Comparison of ENCODE assay signal across 8 mouse cellular contexts in the genomic region with DNA sequence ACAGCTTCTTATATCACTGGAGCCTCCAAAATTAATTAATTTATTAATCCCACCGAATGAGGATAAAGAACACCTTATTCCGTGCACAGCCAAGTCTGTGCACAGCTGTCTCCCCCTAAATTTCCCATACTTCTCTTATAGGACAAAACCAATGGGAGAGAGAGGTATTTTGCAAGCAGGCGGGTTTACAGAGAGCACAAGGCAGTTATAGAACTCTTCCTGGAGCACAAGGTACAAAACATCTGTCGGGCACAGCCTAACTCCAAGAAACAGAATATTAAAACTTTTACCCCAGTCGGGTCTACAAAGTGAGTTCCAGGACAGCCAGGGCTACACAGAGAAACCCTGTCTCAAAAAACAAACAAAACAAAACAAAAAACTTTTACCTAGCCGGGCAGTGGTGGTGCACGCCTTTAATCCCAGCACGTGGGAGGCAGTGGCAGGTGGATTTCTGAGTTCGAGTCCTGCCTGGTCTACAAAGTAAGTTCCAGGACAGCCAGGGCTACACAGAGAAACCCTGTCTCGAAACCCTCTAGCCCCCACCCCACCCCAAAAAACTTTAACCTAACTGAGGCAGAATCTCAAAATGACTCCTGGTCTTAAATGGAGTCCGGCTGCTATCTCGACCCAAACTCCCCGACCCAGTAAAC.
DNase-seq lines count a peak whose midpoint lies in the region; ATAC-seq and TF ChIP-seq lines count a peak whose summit lies in the region.

No protein-coding gene starts in this region.

- peak overlapping the region; percentile 60 for H3K4me3 ChIP-seq in kidney, postnatal 0 days (replicated peaks; ENCODE audit: low read depth, low read length)
- H3K4me3 ChIP-seq in brown adipose tissue, adult 24 weeks (ENCODE audit: insufficient read depth, low read depth, low read length), result peak overlapping the region; percentile 93
- H3K4me3 ChIP-seq in hindbrain, postnatal 0 days (ENCODE audit: low read length), result peak overlapping the region; percentile 49
- H3K4me3 ChIP-seq in midbrain, postnatal 0 days (ENCODE audit: low read depth, low read length), result peak overlapping the region; percentile 33

- H3K4me1 ChIP-seq in kidney, postnatal 0 days (replicated peaks; ENCODE audit: insufficient read depth, low read length), result no peaks in the 10 kb centered on the region
- no peaks in the 10 kb centered on the region for H3K4me1 ChIP-seq in brown adipose tissue, adult 24 weeks (ENCODE audit: control insufficient read depth, insufficient read depth, insufficient read length, low read length)
- no peaks in the 10 kb centered on the region for H3K4me1 ChIP-seq in hindbrain, postnatal 0 days (ENCODE audit: insufficient read depth, low read length)
- H3K4me1 ChIP-seq in midbrain, postnatal 0 days (ENCODE audit: insufficient read depth, low read length), result no peaks in the 10 kb centered on the region

- 0 out of 2 replicates have a peak overlapping the region, but pooled peaks have one; percentile 0 for H3K27ac ChIP-seq in kidney, postnatal 0 days
- H3K27ac ChIP-seq in brown adipose tissue, adult 24 weeks (replicated peaks; ENCODE audit: low read depth, low read length), result peak overlapping the region; percentile 66; the same call in 1 of the 2 replicates
- H3K27ac ChIP-seq in hindbrain, postnatal 0 days, result no peak overlapping the region
- H3K27ac ChIP-seq in midbrain, postnatal 0 days (ENCODE audit: low read depth, low read length), result no peak overlapping the region

- TF ChIP-seq CTCF in kidney, postnatal 0 days (IDR thresholded peaks at IDR 0.05; ENCODE audit: low read depth), result no peak
- no peak for TF ChIP-seq CTCF in hindbrain, postnatal 0 days (IDR thresholded peaks at IDR 0.05; ENCODE audit: low read depth)
- TF ChIP-seq CTCF in midbrain, postnatal 0 days (IDR thresholded peaks at IDR 0.05), result no peak

- no peaks in the 10 kb centered on the region for H3K27me3 ChIP-seq in kidney, postnatal 0 days (ENCODE audit: insufficient read depth, low read length)
- no peaks in the 10 kb centered on the region for H3K27me3 ChIP-seq in hindbrain, postnatal 0 days (ENCODE audit: insufficient read depth, low read length)
- no peaks in the 10 kb centered on the region for H3K27me3 ChIP-seq in midbrain, postnatal 0 days (ENCODE audit: insufficient read depth, low read length)

- peak; percentile 4 for ATAC-seq in kidney, postnatal 0 days (replicated peaks; ENCODE audit: low FRiP score, low read depth)
- ATAC-seq in hindbrain, postnatal 0 days, result no peak; the same call in 1 of the 2 replicates
- peak; percentile 23 for ATAC-seq in midbrain, postnatal 0 days (ENCODE audit: low FRiP score)

- no peaks in the 10 kb centered on the region for H3K9me3 ChIP-seq in kidney, postnatal 0 days (replicated peaks; ENCODE audit: low read length)
- no peaks in the 10 kb centered on the region for H3K9me3 ChIP-seq in hindbrain, postnatal 0 days (ENCODE audit: low read length)
- H3K9me3 ChIP-seq in midbrain, postnatal 0 days (ENCODE audit: low read length), result no peaks in the 10 kb centered on the region

- peak overlapping the region; percentile 54; the same call in 1 of the 2 replicates for H3K9ac ChIP-seq in kidney, postnatal 0 days (ENCODE audit: low read depth, low read length)
- peak overlapping the region; percentile 40 for H3K9ac ChIP-seq in hindbrain, postnatal 0 days (replicated peaks; ENCODE audit: low read length)
- no peak overlapping the region for H3K9ac ChIP-seq in midbrain, postnatal 0 days (replicated peaks; ENCODE audit: low read length, poor library complexity, severe bottlenecking)

- DNase-seq in kidney, postnatal 0 days (ENCODE audit: low spot score), result peak; percentile 16
- DNase-seq in kidney, adult 11 months, result no peak
- no peak for DNase-seq in hindbrain, postnatal 0 days (ENCODE audit: low spot score)
- no peak for DNase-seq in midbrain, postnatal 0 days (ENCODE audit: low spot score)
- DNase-seq in frontal cortex, postnatal 36 days (ENCODE audit: low spot score in 2 of 2), result no peak
- DNase-seq in ovary, postnatal 14 days (ENCODE audit: low spot score), result no peak
- no peak for DNase-seq in lung, postnatal 14 days

- WGBS in kidney, postnatal 0 days, result 3% methylated on average over 13 of the region's 13 CpGs
- WGBS in hindbrain, postnatal 0 days, result 7% methylated on average over 13 of the region's 13 CpGs
- 6% methylated on average over 13 of the region's 13 CpGs for WGBS in midbrain, postnatal 0 days

- H3K4me2 ChIP-seq in kidney, postnatal 0 days (ENCODE audit: low read length), result peak overlapping the region; percentile 65
- peak overlapping the region; percentile 69 for H3K4me2 ChIP-seq in hindbrain, postnatal 0 days (ENCODE audit: low read depth, low read length)
- H3K4me2 ChIP-seq in midbrain, postnatal 0 days (ENCODE audit: low read depth, low read length, poor library complexity, severe bottlenecking), result peak overlapping the region; percentile 47

- 0 out of 2 replicates have a peak, but pooled peaks cover 2% of the 10 kb centered on the region for H3K36me3 ChIP-seq in kidney, postnatal 0 days (ENCODE audit: insufficient read depth, low read length)
- H3K36me3 ChIP-seq in hindbrain, postnatal 0 days (ENCODE audit: insufficient read depth, low read length), result no peaks in the 10 kb centered on the region; the same call in 1 of the 2 replicates
- H3K36me3 ChIP-seq in midbrain, postnatal 0 days (ENCODE audit: insufficient read depth, low read length), result no peaks in the 10 kb centered on the region

Comparison
In these comparisons a context has a peak if more than half of its experiments do, and no peak if none do; other contexts are left out.
1. H3K27ac ChIP-seq: peak in kidney, postnatal 0 days (single experiment) and brown adipose tissue, adult 24 weeks (single experiment); none in hindbrain, postnatal 0 days (single experiment) and midbrain, postnatal 0 days (single experiment).
2. H3K4me3 ChIP-seq: peak in every context shown above with its lines; median percentile 93 in brown adipose tissue, adult 24 weeks; 60 in kidney, postnatal 0 days; 49 in hindbrain, postnatal 0 days; 33 in midbrain, postnatal 0 days.
3. Peak in every context shown above with its lines, with median percentiles within 50 percentile points of each other: H3K4me2 ChIP-seq.